Mouse (Mus musculus): ENCODE results near the gene 3425401B19Rik. TPM values are rescaled to one million over a fixed set of nuclear protein-coding genes. Genes with fewer than 3 reads are reported as not detected.

The 3425401B19Rik gene
- total and polyA plus RNA-seq, 2 experiments from 2014 or later: 0.17 to 0.33 TPM

GRCm38 (mm10) chr14:32697774-32698173 is 12.7 kb upstream of the 3425401B19Rik start:
- H3K4me1 ChIP-seq (ENCODE audit: insufficient read depth, low read length): no peaks in the 10 kb centered on the region
- no peak overlapping the region for H3K9ac ChIP-seq (replicated peaks; ENCODE audit: low read length, poor library complexity, severe bottlenecking)
- no peaks in the 10 kb centered on the region for H3K36me3 ChIP-seq (ENCODE audit: insufficient read depth, low read length)
- no peak overlapping the region for H3K4me2 ChIP-seq (ENCODE audit: low read depth, low read length, poor library complexity, severe bottlenecking)
- no peak overlapping the region for H3K27ac ChIP-seq (ENCODE audit: low read depth, low read length)
- 86% methylated on average over 8 of the region's 8 CpGs for whole genome bisulfite sequencing
- TF ChIP-seq CTCF (IDR thresholded peaks at IDR 0.05): no peak
- ATAC-seq (ENCODE audit: low FRiP score) (no peak), DNase-seq (ENCODE audit: low spot score) (no peak)
- no peaks in the 10 kb centered on the region for H3K27me3 ChIP-seq (ENCODE audit: insufficient read depth, low read length)
- H3K9me3 ChIP-seq (ENCODE audit: low read length): no peaks in the 10 kb centered on the region
- H3K4me3 ChIP-seq (ENCODE audit: low read depth, low read length): no peak overlapping the region

- 80% methylated on average over 2 of the region's 2 CpGs for WGBS
- no peaks in the 10 kb centered on the region for H3K4me1 ChIP-seq (ENCODE audit: insufficient read depth, low read length)
- H3K9ac ChIP-seq (replicated peaks; ENCODE audit: low read length, poor library complexity, severe bottlenecking): no peak overlapping the region
- no peak overlapping the region for H3K4me2 ChIP-seq (ENCODE audit: low read depth, low read length, poor library complexity, severe bottlenecking)
- DNase-seq (ENCODE audit: low spot score) (no peak), ATAC-seq (ENCODE audit: low FRiP score) (no peak)
- no peaks in the 10 kb centered on the region for H3K9me3 ChIP-seq (ENCODE audit: low read length)
- no peak overlapping the region for H3K4me3 ChIP-seq (ENCODE audit: low read depth, low read length)
- no peak overlapping the region for H3K27ac ChIP-seq (ENCODE audit: low read depth, low read length)
- TF ChIP-seq CTCF (IDR thresholded peaks at IDR 0.05): no peak
- H3K36me3 ChIP-seq (ENCODE audit: insufficient read depth, low read length): no peaks in the 10 kb centered on the region
- no peaks in the 10 kb centered on the region for H3K27me3 ChIP-seq (ENCODE audit: insufficient read depth, low read length)
These were observed 11.3 kb upstream of the 3425401B19Rik start for GRCm38 (mm10) chr14:32696344-32696743.

- ATAC-seq (ENCODE audit: low FRiP score) (no peak), DNase-seq (ENCODE audit: low spot score) (no peak)
- no peak overlapping the region for H3K4me2 ChIP-seq (ENCODE audit: low read depth, low read length, poor library complexity, severe bottlenecking)
- H3K9me3 ChIP-seq (ENCODE audit: low read length): no peaks in the 10 kb centered on the region
- no peak overlapping the region for H3K4me3 ChIP-seq (ENCODE audit: low read depth, low read length)
- no peaks in the 10 kb centered on the region for H3K4me1 ChIP-seq (ENCODE audit: insufficient read depth, low read length)
- TF ChIP-seq CTCF (IDR thresholded peaks at IDR 0.05): no peak
- no peaks in the 10 kb centered on the region for H3K27me3 ChIP-seq (ENCODE audit: insufficient read depth, low read length)
- H3K36me3 ChIP-seq (ENCODE audit: insufficient read depth, low read length): no peaks in the 10 kb centered on the region
- H3K9ac ChIP-seq (replicated peaks; ENCODE audit: low read length, poor library complexity, severe bottlenecking): no peak overlapping the region
- no peak overlapping the region for H3K27ac ChIP-seq (ENCODE audit: low read depth, low read length)
- WGBS: 93% methylated on average over 2 of the region's 2 CpGs
These were observed 10.8 kb upstream of the 3425401B19Rik start for GRCm38 (mm10) chr14:32695906-32696305.

- Histone ChIP-seq H3K9ac (replicated peaks; ENCODE audit: low read length, poor library complexity, severe bottlenecking) (no peak overlapping the region), H3K27ac (ENCODE audit: low read depth, low read length) (no peak overlapping the region), H3K4me1 (ENCODE audit: insufficient read depth, low read length) (peaks cover 5% of the 10 kb centered on the region), H3K36me3 (ENCODE audit: insufficient read depth, low read length) (no peaks in the 10 kb centered on the region), H3K27me3 (ENCODE audit: insufficient read depth, low read length) (no peaks in the 10 kb centered on the region), H3K9me3 (ENCODE audit: low read length) (no peaks in the 10 kb centered on the region), H3K4me3 (ENCODE audit: low read depth, low read length) (no peak overlapping the region), H3K4me2 (ENCODE audit: low read depth, low read length, poor library complexity, severe bottlenecking) (no peak overlapping the region)
- DNase-seq (ENCODE audit: low spot score) (no peak), ATAC-seq (ENCODE audit: low FRiP score) (no peak)
- 86% methylated on average over 19 of the region's 19 CpGs for WGBS
- TF ChIP-seq CTCF (IDR thresholded peaks at IDR 0.05): no peak
These were observed 373 bp downstream of the 3425401B19Rik start for GRCm38 (mm10) chr14:32684735-32685105.

- peak; percentile 45 for DNase-seq (ENCODE audit: low spot score)
- peak overlapping the region; percentile 39 for H3K4me2 ChIP-seq (ENCODE audit: low read depth, low read length, poor library complexity, severe bottlenecking)
- H3K27me3 ChIP-seq (ENCODE audit: insufficient read depth, low read length): no peaks in the 10 kb centered on the region
- ATAC-seq (ENCODE audit: low FRiP score): no peak; the same call in 1 of the 2 replicates
- no peak for TF ChIP-seq CTCF (IDR thresholded peaks at IDR 0.05)
- H3K9ac ChIP-seq (replicated peaks; ENCODE audit: low read length, poor library complexity, severe bottlenecking): no peak overlapping the region
- H3K4me3 ChIP-seq (ENCODE audit: low read depth, low read length): no peak overlapping the region
- H3K36me3 ChIP-seq (ENCODE audit: insufficient read depth, low read length): no peaks in the 10 kb centered on the region
- no peaks in the 10 kb centered on the region for H3K9me3 ChIP-seq (ENCODE audit: low read length)
- H3K4me1 ChIP-seq (ENCODE audit: insufficient read depth, low read length): peaks cover 5% of the 10 kb centered on the region
- H3K27ac ChIP-seq (ENCODE audit: low read depth, low read length): no peak overlapping the region
- 23% methylated on average over 19 of the region's 19 CpGs for WGBS
These were observed 935 bp downstream of the 3425401B19Rik start for GRCm38 (mm10) chr14:32683982-32684734.

- no peak for ATAC-seq (ENCODE audit: low FRiP score)
- Histone ChIP-seq H3K9me3 (ENCODE audit: low read length) (no peaks in the 10 kb centered on the region), H3K36me3 (ENCODE audit: insufficient read depth, low read length) (no peaks in the 10 kb centered on the region), H3K27me3 (ENCODE audit: insufficient read depth, low read length) (no peaks in the 10 kb centered on the region), H3K4me3 (ENCODE audit: low read depth, low read length) (no peak overlapping the region), H3K9ac (replicated peaks; ENCODE audit: low read length, poor library complexity, severe bottlenecking) (no peak overlapping the region), H3K4me2 (ENCODE audit: low read depth, low read length, poor library complexity, severe bottlenecking) (peak overlapping the region; percentile 39; the same call in 1 of the 2 replicates), H3K27ac (ENCODE audit: low read depth, low read length) (no peak overlapping the region), H3K4me1 (ENCODE audit: insufficient read depth, low read length) (peaks cover 5% of the 10 kb centered on the region)
- no peak for TF ChIP-seq CTCF (IDR thresholded peaks at IDR 0.05)
- DNase-seq (ENCODE audit: low spot score): peak; percentile 8
- WGBS: 54% methylated on average over 19 of the region's 19 CpGs
These were observed 1.7 kb downstream of the 3425401B19Rik start for GRCm38 (mm10) chr14:32683251-32683838.

All from midbrain, postnatal 0 days (tissue).